Mouse (Mus musculus) neural tube, embryonic 15.5 days (tissue): ENCODE data around the gene Hoxb8. TPM values are rescaled to one million over a fixed set of nuclear protein-coding genes. Genes with fewer than 3 reads are reported as not detected.

Experiments
- ATAC-seq: fragments of 200-750 bp; cut with Nextera tagmentation; 2 replicates; pipeline ENCODE4 v1.8.0; 2017; ENCODE audit warnings: mild to moderate bottlenecking, moderate TSS enrichment, moderate library complexity; ENCODE audit not compliant: low FRiP score
- H3K27ac ChIP-seq: fragments of 300-500 bp; sonication (generic); replicated peaks from 2 replicates; pipeline ENCODE4 v1.5.1; 2015; ENCODE audit warnings: mild to moderate bottlenecking, inconsistent platforms
- H3K27me3 ChIP-seq: fragments of 300-500 bp; sonication (generic); replicated peaks from 2 replicates; pipeline ENCODE4 v1.6.1; 2015; ENCODE audit warnings: inconsistent platforms
- H3K36me3 ChIP-seq: fragments of 300-500 bp; sonication (generic); 2 replicates; pipeline ENCODE4 v1.6.1; 2015; ENCODE audit warnings: inconsistent platforms
- H3K4me1 ChIP-seq: fragments of 300-500 bp; sonication (generic); 2 replicates; pipeline ENCODE4 v1.6.1; 2015; ENCODE audit warnings: inconsistent platforms
- H3K4me2 ChIP-seq: fragments of 300-500 bp; sonication (generic); 2 replicates; pipeline ENCODE4 v1.6.1; 2015; ENCODE audit warnings: inconsistent platforms, mild to moderate bottlenecking, moderate library complexity
- H3K4me3 ChIP-seq: fragments of 300-500 bp; sonication (generic); replicated peaks from 2 replicates; pipeline ENCODE4 v1.5.1; 2015; ENCODE audit warnings: mild to moderate bottlenecking, inconsistent platforms
- H3K9ac ChIP-seq: fragments of 300-500 bp; sonication (generic); replicated peaks from 2 replicates; pipeline ENCODE4 v1.6.1; 2015; ENCODE audit warnings: mild to moderate bottlenecking, inconsistent platforms
- H3K9me3 ChIP-seq: fragments of 300-500 bp; sonication (generic); replicated peaks from 2 replicates; pipeline ENCODE4 v1.6.1; 2016; ENCODE audit warnings: inconsistent platforms
- WGBS: fragments of 180-500 bp; shearing (Covaris S2); methylation state at CpG from one replicate; pipeline ENCODE4 v1.1.7; 2015; ENCODE audit warnings: mixed read lengths; 5-methylcytosine and 5-hydroxymethylcytosine counted together
- polyA plus RNA-seq: library from polyadenylated mRNA; unstranded; fragments of >200 nt; fragmentation: Nextera tagmentation; extraction: Ambion mirVana; gene quantifications from 2 replicates; pipeline ENCODE4 v1.2.1, GENCODE M21; 2015

Hoxb8 gene
- polyA plus RNA-seq, 1 experiment from 2014 or later: 71.8 TPM

- peak overlapping the region; percentile 60 for H3K4me3 ChIP-seq
- H3K36me3 ChIP-seq: no peaks in the 10 kb centered on the region
- no peaks in the 10 kb centered on the region for H3K9me3 ChIP-seq
- ATAC-seq: no peak
- H3K9ac ChIP-seq: peak overlapping the region; percentile 83
- peak overlapping the region; percentile 99 for H3K27ac ChIP-seq
- H3K4me1 ChIP-seq: peaks cover 28% of the 10 kb centered on the region
- whole genome bisulfite sequencing: 9% methylated on average over 21 of the region's 21 CpGs
- peak overlapping the region; percentile 87 for H3K4me2 ChIP-seq
- no peaks in the 10 kb centered on the region for H3K27me3 ChIP-seq
These were observed 7.6 kb downstream of the Hoxb8 start for GRCm38 (mm10) chr11:96289293-96289692.

GRCm38 (mm10) chr11:96289837-96290236 is 8.1 kb downstream of the Hoxb8 start:
- no peaks in the 10 kb centered on the region for H3K9me3 ChIP-seq
- H3K4me3 ChIP-seq: peak overlapping the region; percentile 60
- no peaks in the 10 kb centered on the region for H3K27me3 ChIP-seq
- H3K36me3 ChIP-seq: no peaks in the 10 kb centered on the region
- WGBS: 10% methylated on average over 6 of the region's 6 CpGs
- ATAC-seq: no peak
- H3K9ac ChIP-seq: peak overlapping the region; percentile 83
- H3K27ac ChIP-seq: peak overlapping the region; percentile 99
- peak overlapping the region; percentile 87 for H3K4me2 ChIP-seq
- peaks cover 28% of the 10 kb centered on the region for H3K4me1 ChIP-seq

- no peaks in the 10 kb centered on the region for H3K9me3 ChIP-seq
- WGBS: 10% methylated on average over 17 of the region's 17 CpGs
- H3K4me3 ChIP-seq: peak overlapping the region; percentile 60
- H3K9ac ChIP-seq: peak overlapping the region; percentile 83
- ATAC-seq: no peak
- peak overlapping the region; percentile 87 for H3K4me2 ChIP-seq
- H3K27ac ChIP-seq: peak overlapping the region; percentile 99
- no peaks in the 10 kb centered on the region for H3K36me3 ChIP-seq
- H3K27me3 ChIP-seq: no peaks in the 10 kb centered on the region
- H3K4me1 ChIP-seq: peaks cover 32% of the 10 kb centered on the region
These were observed 9.1 kb downstream of the Hoxb8 start for GRCm38 (mm10) chr11:96290705-96291355.

- 1% methylated on average over 22 of the region's 22 CpGs for WGBS
- no peaks in the 10 kb centered on the region for H3K9me3 ChIP-seq
- no peaks in the 10 kb centered on the region for H3K36me3 ChIP-seq
- no peaks in the 10 kb centered on the region for H3K27me3 ChIP-seq
- peak within 1 kb of the TSS; percentile 60 for H3K4me3 ChIP-seq
- peaks cover 40% of the 10 kb centered on the region for H3K4me1 ChIP-seq
- peak within 1 kb of the TSS; percentile 87 for H3K4me2 ChIP-seq
- H3K9ac ChIP-seq: peak within 1 kb of the TSS; percentile 83
- peak; percentile 69 for ATAC-seq
- H3K27ac ChIP-seq: peak within 1 kb of the TSS; percentile 99
These were observed 10.2 kb downstream of the Hoxb8 start, which contains the start of gene Hoxb6 for GRCm38 (mm10) chr11:96291681-96292564. Gene Hoxb6, plus strand, starts transcription at chr11:96292476.

- Histone ChIP-seq H3K36me3 (no peaks in the 10 kb centered on the region), H3K9ac (peak overlapping the region; percentile 83), H3K4me1 (peaks cover 43% of the 10 kb centered on the region), H3K4me2 (peak overlapping the region; percentile 87), H3K4me3 (peak overlapping the region; percentile 60), H3K27me3 (no peaks in the 10 kb centered on the region), H3K9me3 (no peaks in the 10 kb centered on the region), H3K27ac (peak overlapping the region; percentile 99)
- WGBS: 1% methylated on average over 12 of the region's 12 CpGs
- ATAC-seq: no peak
These were observed 11.0 kb downstream of the Hoxb8 start for GRCm38 (mm10) chr11:96292565-96293301.

GRCm38 (mm10) chr11:96293302-96293921 is 11.7 kb downstream of the Hoxb8 start:
- no peaks in the 10 kb centered on the region for H3K9me3 ChIP-seq
- H3K4me2 ChIP-seq: peak overlapping the region; percentile 87
- H3K27me3 ChIP-seq: no peaks in the 10 kb centered on the region
- H3K4me3 ChIP-seq: peak overlapping the region; percentile 60
- H3K36me3 ChIP-seq: no peaks in the 10 kb centered on the region
- peak overlapping the region; percentile 83 for H3K9ac ChIP-seq
- peaks cover 43% of the 10 kb centered on the region for H3K4me1 ChIP-seq
- no peak for ATAC-seq
- peak overlapping the region; percentile 99 for H3K27ac ChIP-seq
- WGBS: 3% methylated on average over 22 of the region's 22 CpGs

- peak overlapping the region; percentile 87 for H3K4me2 ChIP-seq
- peak overlapping the region; percentile 83 for H3K9ac ChIP-seq
- H3K4me1 ChIP-seq: peaks cover 40% of the 10 kb centered on the region
- H3K27ac ChIP-seq: peak overlapping the region; percentile 99
- ATAC-seq: peak; percentile 36
- H3K36me3 ChIP-seq: no peaks in the 10 kb centered on the region
- H3K27me3 ChIP-seq: no peaks in the 10 kb centered on the region
- H3K9me3 ChIP-seq: no peaks in the 10 kb centered on the region
- peak overlapping the region; percentile 60 for H3K4me3 ChIP-seq
- under 1% methylated on average over 32 of the region's 32 CpGs for WGBS
These were observed 12.8 kb downstream of the Hoxb8 start for GRCm38 (mm10) chr11:96294245-96295091.

- Histone ChIP-seq H3K27ac (peak overlapping the region; percentile 99), H3K4me2 (peak overlapping the region; percentile 87)
- under 1% methylated on average over 30 of the region's 30 CpGs for WGBS
These were observed 13.6 kb downstream of the Hoxb8 start for GRCm38 (mm10) chr11:96295092-96295835.

GRCm38 (mm10) chr11:96296997-96297396 is 15.3 kb downstream of the Hoxb8 start:
- Histone ChIP-seq H3K9me3 (no peaks in the 10 kb centered on the region), H3K36me3 (no peaks in the 10 kb centered on the region), H3K9ac (peak overlapping the region; percentile 83), H3K4me2 (peak overlapping the region; percentile 87), H3K4me3 (peak overlapping the region; percentile 60), H3K27ac (peak overlapping the region; percentile 99), H3K4me1 (peaks cover 42% of the 10 kb centered on the region), H3K27me3 (no peaks in the 10 kb centered on the region)
- no peak for ATAC-seq
- WGBS: 4% methylated on average over 2 of the region's 2 CpGs

More at GRCm38 (mm10) chr11:96295092-96295835, 13.6 kb downstream of the Hoxb8 start:
- H3K9me3 ChIP-seq: no peaks in the 10 kb centered on the region
- H3K4me3 ChIP-seq: peak overlapping the region; percentile 60
- H3K36me3 ChIP-seq: no peaks in the 10 kb centered on the region
- peaks cover 41% of the 10 kb centered on the region for H3K4me1 ChIP-seq
- ATAC-seq: no peak
- no peaks in the 10 kb centered on the region for H3K27me3 ChIP-seq
- H3K9ac ChIP-seq: peak overlapping the region; percentile 83

GRCm38 (mm10) chr11:96297428-96297827 is 15.7 kb downstream of the Hoxb8 start:
- Histone ChIP-seq H3K27me3 (no peaks in the 10 kb centered on the region), H3K4me1 (peaks cover 46% of the 10 kb centered on the region), H3K4me2 (peak overlapping the region; percentile 87), H3K9me3 (no peaks in the 10 kb centered on the region), H3K4me3 (peak overlapping the region; percentile 60), H3K27ac (peak overlapping the region; percentile 99), H3K36me3 (no peaks in the 10 kb centered on the region), H3K9ac (peak overlapping the region; percentile 83)
- no peak for ATAC-seq
- WGBS: 12% methylated on average over 3 of the region's 3 CpGs
